Mouse (Mus musculus): ENCODE data around the gene Tmprss3. TPM values are rescaled to one million over a fixed set of nuclear protein-coding genes. Genes with fewer than 3 reads are reported as not detected.

The Tmprss3 gene
- polyA plus RNA-seq, 1 experiment: 0.04 TPM

GRCm38 (mm10) chr17:31181490-31181889, 17.3 kb downstream of the Tmprss3 start:
- H3K36me3 ChIP-seq (ENCODE audit: control insufficient read depth, insufficient read depth, low read length): no peaks in the 10 kb centered on the region
- no peaks in the 10 kb centered on the region for H3K27me3 ChIP-seq (ENCODE audit: control insufficient read depth, insufficient read depth, low read length)
- H3K4me3 ChIP-seq (ENCODE audit: control insufficient read depth, low read depth, low read length): no peak overlapping the region
- TF ChIP-seq POLR2A (IDR thresholded peaks at IDR 0.05; ENCODE audit: control insufficient read depth, low read depth, low read length) (no peak), CTCF (IDR thresholded peaks at IDR 0.05; ENCODE audit: control insufficient read depth, insufficient read depth, insufficient replicate concordance, low read depth, low read length) (no peak)
- H3K4me1 ChIP-seq (ENCODE audit: control insufficient read depth, insufficient read depth, low read length): no peaks in the 10 kb centered on the region
- no peak overlapping the region for H3K27ac ChIP-seq (ENCODE audit: control insufficient read depth, insufficient read depth, low read depth, low read length)

- no peak overlapping the region; the same call in 1 of the 2 replicates for H3K4me3 ChIP-seq (ENCODE audit: control insufficient read depth, low read depth, low read length)
- no peaks in the 10 kb centered on the region for H3K27me3 ChIP-seq (ENCODE audit: control insufficient read depth, insufficient read depth, low read length)
- H3K27ac ChIP-seq (ENCODE audit: control insufficient read depth, insufficient read depth, low read depth, low read length): no peak overlapping the region
- H3K36me3 ChIP-seq (ENCODE audit: control insufficient read depth, insufficient read depth, low read length): no peaks in the 10 kb centered on the region
- no peak for TF ChIP-seq POLR2A (IDR thresholded peaks at IDR 0.05; ENCODE audit: control insufficient read depth, low read depth, low read length)
- TF ChIP-seq CTCF (IDR thresholded peaks at IDR 0.05; ENCODE audit: control insufficient read depth, insufficient read depth, insufficient replicate concordance, low read depth, low read length): no peak
- H3K4me1 ChIP-seq (ENCODE audit: control insufficient read depth, insufficient read depth, low read length): no peaks in the 10 kb centered on the region
Measured at GRCm38 (mm10) chr17:31176321-31176720, 22.5 kb downstream of the Tmprss3 start.

GRCm38 (mm10) chr17:31169796-31170195, 29.0 kb downstream of the Tmprss3 start:
- TF ChIP-seq POLR2A (IDR thresholded peaks at IDR 0.05; ENCODE audit: control insufficient read depth, low read depth, low read length) (no peak), CTCF (IDR thresholded peaks at IDR 0.05; ENCODE audit: control insufficient read depth, insufficient read depth, insufficient replicate concordance, low read depth, low read length) (no peak)
- Histone ChIP-seq H3K27ac (ENCODE audit: control insufficient read depth, insufficient read depth, low read depth, low read length) (no peak overlapping the region), H3K4me1 (ENCODE audit: control insufficient read depth, insufficient read depth, low read length) (no peaks in the 10 kb centered on the region), H3K36me3 (ENCODE audit: control insufficient read depth, insufficient read depth, low read length) (no peaks in the 10 kb centered on the region), H3K4me3 (ENCODE audit: control insufficient read depth, low read depth, low read length) (no peak overlapping the region), H3K27me3 (ENCODE audit: control insufficient read depth, insufficient read depth, low read length) (no peaks in the 10 kb centered on the region)

GRCm38 (mm10) chr17:31165127-31165526, 33.6 kb downstream of the Tmprss3 start, which contains the start of gene Tff1:
TSS of gene Tff1 (minus strand) at chr17:31165277.
- no peak for TF ChIP-seq CTCF (IDR thresholded peaks at IDR 0.05; ENCODE audit: control insufficient read depth, insufficient read depth, insufficient replicate concordance, low read depth, low read length)
- no peak for TF ChIP-seq POLR2A (IDR thresholded peaks at IDR 0.05; ENCODE audit: control insufficient read depth, low read depth, low read length)
- H3K36me3 ChIP-seq (ENCODE audit: control insufficient read depth, insufficient read depth, low read length): no peaks in the 10 kb centered on the region
- H3K27ac ChIP-seq (ENCODE audit: control insufficient read depth, insufficient read depth, low read depth, low read length): no peak within 1 kb of the TSS
- H3K4me3 ChIP-seq (ENCODE audit: control insufficient read depth, low read depth, low read length): no peak within 1 kb of the TSS
- no peaks in the 10 kb centered on the region for H3K27me3 ChIP-seq (ENCODE audit: control insufficient read depth, insufficient read depth, low read length)
- no peaks in the 10 kb centered on the region for H3K4me1 ChIP-seq (ENCODE audit: control insufficient read depth, insufficient read depth, low read length)

- no peak for TF ChIP-seq CTCF (IDR thresholded peaks at IDR 0.05; ENCODE audit: control insufficient read depth, insufficient read depth, insufficient replicate concordance, low read depth, low read length)
- TF ChIP-seq POLR2A (IDR thresholded peaks at IDR 0.05; ENCODE audit: control insufficient read depth, low read depth, low read length): no peak
- Histone ChIP-seq H3K4me1 (ENCODE audit: control insufficient read depth, insufficient read depth, low read length) (no peaks in the 10 kb centered on the region), H3K36me3 (ENCODE audit: control insufficient read depth, insufficient read depth, low read length) (no peaks in the 10 kb centered on the region), H3K27me3 (ENCODE audit: control insufficient read depth, insufficient read depth, low read length) (no peaks in the 10 kb centered on the region), H3K4me3 (ENCODE audit: control insufficient read depth, low read depth, low read length) (no peak overlapping the region), H3K27ac (ENCODE audit: control insufficient read depth, insufficient read depth, low read depth, low read length) (no peak overlapping the region)
Measured at GRCm38 (mm10) chr17:31163821-31164220, 35.0 kb downstream of the Tmprss3 start.

- no peak overlapping the region for H3K27ac ChIP-seq (ENCODE audit: control insufficient read depth, insufficient read depth, low read depth, low read length)
- no peak overlapping the region for H3K4me3 ChIP-seq (ENCODE audit: control insufficient read depth, low read depth, low read length)
- H3K4me1 ChIP-seq (ENCODE audit: control insufficient read depth, insufficient read depth, low read length): no peaks in the 10 kb centered on the region
- no peak for TF ChIP-seq CTCF (IDR thresholded peaks at IDR 0.05; ENCODE audit: control insufficient read depth, insufficient read depth, insufficient replicate concordance, low read depth, low read length)
- no peak for TF ChIP-seq POLR2A (IDR thresholded peaks at IDR 0.05; ENCODE audit: control insufficient read depth, low read depth, low read length)
- H3K36me3 ChIP-seq (ENCODE audit: control insufficient read depth, insufficient read depth, low read length): no peaks in the 10 kb centered on the region
- no peaks in the 10 kb centered on the region for H3K27me3 ChIP-seq (ENCODE audit: control insufficient read depth, insufficient read depth, low read length)
Measured at GRCm38 (mm10) chr17:31162607-31163006, 36.2 kb downstream of the Tmprss3 start.

GRCm38 (mm10) chr17:31160291-31160690, 38.5 kb downstream of the Tmprss3 start:
- TF ChIP-seq CTCF (IDR thresholded peaks at IDR 0.05; ENCODE audit: control insufficient read depth, insufficient read depth, insufficient replicate concordance, low read depth, low read length) (no peak), POLR2A (IDR thresholded peaks at IDR 0.05; ENCODE audit: control insufficient read depth, low read depth, low read length) (no peak)
- Histone ChIP-seq H3K4me3 (ENCODE audit: control insufficient read depth, low read depth, low read length) (no peak overlapping the region), H3K27ac (ENCODE audit: control insufficient read depth, insufficient read depth, low read depth, low read length) (no peak overlapping the region), H3K4me1 (ENCODE audit: control insufficient read depth, insufficient read depth, low read length) (no peaks in the 10 kb centered on the region), H3K27me3 (ENCODE audit: control insufficient read depth, insufficient read depth, low read length) (no peaks in the 10 kb centered on the region), H3K36me3 (ENCODE audit: control insufficient read depth, insufficient read depth, low read length) (no peaks in the 10 kb centered on the region)

GRCm38 (mm10) chr17:31157921-31158320, 40.9 kb downstream of the Tmprss3 start:
- Histone ChIP-seq H3K4me3 (ENCODE audit: control insufficient read depth, low read depth, low read length) (no peak overlapping the region), H3K27ac (ENCODE audit: control insufficient read depth, insufficient read depth, low read depth, low read length) (no peak overlapping the region), H3K4me1 (ENCODE audit: control insufficient read depth, insufficient read depth, low read length) (no peaks in the 10 kb centered on the region), H3K36me3 (ENCODE audit: control insufficient read depth, insufficient read depth, low read length) (no peaks in the 10 kb centered on the region), H3K27me3 (ENCODE audit: control insufficient read depth, insufficient read depth, low read length) (no peaks in the 10 kb centered on the region)
- no peak for TF ChIP-seq POLR2A (IDR thresholded peaks at IDR 0.05; ENCODE audit: control insufficient read depth, low read depth, low read length)
- TF ChIP-seq CTCF (IDR thresholded peaks at IDR 0.05; ENCODE audit: control insufficient read depth, insufficient read depth, insufficient replicate concordance, low read depth, low read length): no peak

Measured in testis, adult 2 months (tissue).